Mouse (Mus musculus) intestine, embryonic 16.5 days (tissue): ENCODE measurements around the gene Cox10. TPM values are rescaled to one million over a fixed set of nuclear protein-coding genes. Genes with fewer than 3 reads are reported as not detected.

Experiments used
- ATAC-seq: fragments of 200-750 bp; cut with Nextera tagmentation; 2 replicates; pipeline ENCODE4 v1.8.0; 2017; ENCODE audit warnings: moderate TSS enrichment, moderate library complexity
- H3K27ac ChIP-seq: fragments of 300-500 bp; sonication (generic); 2 replicates; pipeline ENCODE4 v1.5.1; 2014; ENCODE audit warnings: mild to moderate bottlenecking, low read length
- H3K27me3 ChIP-seq: fragments of 300-500 bp; sonication (generic); replicated peaks from 2 replicates; pipeline ENCODE4 v1.6.1; 2014; ENCODE audit warnings: low read length, control low read depth, mixed read lengths; ENCODE audit not compliant: control insufficient read depth, insufficient read depth
- H3K36me3 ChIP-seq: fragments of 300-500 bp; sonication (generic); 2 replicates; pipeline ENCODE4 v1.6.1; 2014; ENCODE audit warnings: low read length, control low read depth; ENCODE audit not compliant: control insufficient read depth, insufficient read depth
- H3K4me1 ChIP-seq: fragments of 300-500 bp; sonication (generic); 2 replicates; pipeline ENCODE4 v1.6.1; 2014; ENCODE audit warnings: low read length, control low read depth, mixed read lengths; ENCODE audit not compliant: control insufficient read depth, insufficient read depth
- H3K4me2 ChIP-seq: fragments of 300-500 bp; sonication (generic); 2 replicates; pipeline ENCODE4 v1.6.1; 2014; ENCODE audit warnings: low read depth, low read length, control low read depth
- H3K4me3 ChIP-seq: fragments of 300-500 bp; sonication (generic); 2 replicates; pipeline ENCODE4 v1.5.1; 2014; ENCODE audit warnings: mild to moderate bottlenecking, low read length
- H3K9ac ChIP-seq: fragments of 300-500 bp; sonication (generic); 2 replicates; pipeline ENCODE4 v1.6.1; 2014; ENCODE audit warnings: low read depth, low read length
- H3K9me3 ChIP-seq: fragments of 300-500 bp; sonication (generic); 2 replicates; pipeline ENCODE4 v1.6.1; 2016; ENCODE audit warnings: low read length, control low read depth; ENCODE audit not compliant: control insufficient read depth
- WGBS: fragments of 180-500 bp; shearing (Covaris S2); extraction: QIAGEN DNeasy Blood & Tissue Kit; methylation state at CpG from one replicate; pipeline ENCODE4 v1.1.7; 2014; 5-methylcytosine and 5-hydroxymethylcytosine counted together
- polyA plus RNA-seq: library from polyadenylated mRNA; unstranded; fragments of >200 nt; fragmentation: Nextera tagmentation; extraction: Ambion mirVana; gene quantifications from 2 replicates; pipeline ENCODE4 v1.2.1, GENCODE M21; 2015

The Cox10 gene
- polyA plus RNA-seq, 1 experiment from 2014 or later = 32.4 TPM

DNA sequence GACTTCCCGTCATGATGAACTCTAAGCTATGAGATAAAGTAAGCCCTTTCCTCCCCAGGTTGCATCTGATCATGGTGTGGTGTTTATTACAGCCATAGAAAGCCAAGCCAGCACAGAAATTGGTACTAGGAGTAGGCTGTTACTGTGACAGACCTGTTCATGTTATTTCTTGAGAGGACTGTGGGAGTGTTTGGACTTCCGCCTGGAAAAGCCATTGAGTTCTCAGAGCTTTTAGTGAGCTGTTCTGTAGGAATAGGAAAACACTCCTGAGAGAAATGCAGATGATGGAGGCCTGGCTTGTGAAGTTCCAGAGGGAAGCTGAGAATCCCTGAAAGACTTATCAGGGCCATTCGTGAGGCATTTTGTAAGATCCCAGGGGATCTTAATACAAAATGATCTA is 20.8 kb downstream of the Cox10 start:
- Histone ChIP-seq H3K9me3 (no peaks in the 10 kb centered on the region), H3K4me3 (no peak overlapping the region), H3K27me3 (no peaks in the 10 kb centered on the region), H3K9ac (no peak overlapping the region), H3K4me2 (no peak overlapping the region), H3K27ac (no peak overlapping the region), H3K36me3 (peaks cover 7% of the 10 kb centered on the region; the same call in 1 of the 2 replicates), H3K4me1 (no peaks in the 10 kb centered on the region)
- no peak for ATAC-seq
- 88% methylated on average over 3 of the region's 3 CpGs for WGBS

DNA sequence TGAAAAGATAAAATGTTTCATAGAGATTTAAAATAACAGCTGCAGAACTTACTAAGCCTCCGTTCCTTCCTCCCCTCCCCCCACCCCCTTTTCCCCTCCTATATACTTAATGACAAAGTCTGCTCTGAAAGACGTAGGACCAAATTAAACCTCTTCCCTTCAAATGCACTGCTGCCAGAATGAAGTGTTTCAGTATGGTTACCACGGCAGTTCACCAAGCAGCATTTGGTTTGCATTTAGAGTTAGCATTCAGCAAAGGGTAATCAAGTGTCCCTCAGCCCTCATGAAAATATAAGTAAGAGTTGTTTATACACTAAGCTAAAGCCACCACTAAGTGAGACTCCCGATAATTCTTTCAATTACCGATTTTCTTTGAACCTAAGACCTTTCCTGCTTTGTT is 25.9 kb downstream of the Cox10 start:
- Histone ChIP-seq H3K9me3 (no peaks in the 10 kb centered on the region), H3K9ac (no peak overlapping the region), H3K4me1 (no peaks in the 10 kb centered on the region), H3K36me3 (peaks cover 4% of the 10 kb centered on the region; the same call in 1 of the 2 replicates), H3K4me3 (no peak overlapping the region), H3K4me2 (no peak overlapping the region), H3K27ac (no peak overlapping the region), H3K27me3 (no peaks in the 10 kb centered on the region)
- 80% methylated on average over 5 of the region's 5 CpGs for WGBS
- ATAC-seq = no peak

DNA sequence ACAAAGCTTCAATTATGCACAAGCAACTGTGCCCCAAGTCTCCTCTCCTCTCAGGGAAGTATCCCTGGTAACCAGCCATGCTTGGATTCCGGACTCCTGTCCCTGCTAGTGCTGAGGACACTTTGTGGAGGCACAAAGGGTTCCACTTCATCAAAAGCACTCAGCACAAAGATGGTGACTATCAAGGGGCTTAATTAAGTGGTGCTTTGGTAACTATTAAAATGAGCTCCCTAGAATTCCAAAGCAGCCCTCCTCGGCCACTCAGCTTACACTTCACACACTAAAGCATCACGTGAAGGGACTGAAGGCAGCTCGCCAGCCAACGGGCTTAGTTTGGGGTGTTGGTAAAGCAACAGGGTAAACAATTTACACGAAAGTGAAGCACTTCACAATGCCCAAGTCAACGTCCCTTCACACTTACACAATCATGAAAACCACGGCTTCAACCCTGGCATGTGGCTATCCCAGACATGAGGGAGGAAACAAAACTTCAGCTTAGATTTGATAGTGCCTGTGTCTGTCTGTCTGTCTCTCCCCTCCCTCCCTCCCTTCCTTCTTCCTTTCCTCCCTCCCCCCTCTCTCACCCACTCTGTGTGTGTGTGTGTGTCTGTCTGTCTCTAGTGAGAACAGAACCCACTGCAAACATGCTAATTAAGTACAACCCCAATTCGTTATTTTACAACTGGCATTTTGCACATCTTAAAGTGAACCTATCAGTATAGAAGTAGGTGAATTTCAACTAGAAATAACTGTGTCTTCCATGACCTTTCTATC is 27.9 kb downstream of the Cox10 start:
- Histone ChIP-seq H3K27ac (no peak overlapping the region), H3K4me3 (no peak overlapping the region), H3K9me3 (no peaks in the 10 kb centered on the region), H3K9ac (no peak overlapping the region), H3K4me2 (no peak overlapping the region), H3K4me1 (no peaks in the 10 kb centered on the region), H3K36me3 (no peaks in the 10 kb centered on the region), H3K27me3 (no peaks in the 10 kb centered on the region)
- no peak for ATAC-seq
- 55% methylated on average over 9 of the region's 9 CpGs for WGBS

DNA sequence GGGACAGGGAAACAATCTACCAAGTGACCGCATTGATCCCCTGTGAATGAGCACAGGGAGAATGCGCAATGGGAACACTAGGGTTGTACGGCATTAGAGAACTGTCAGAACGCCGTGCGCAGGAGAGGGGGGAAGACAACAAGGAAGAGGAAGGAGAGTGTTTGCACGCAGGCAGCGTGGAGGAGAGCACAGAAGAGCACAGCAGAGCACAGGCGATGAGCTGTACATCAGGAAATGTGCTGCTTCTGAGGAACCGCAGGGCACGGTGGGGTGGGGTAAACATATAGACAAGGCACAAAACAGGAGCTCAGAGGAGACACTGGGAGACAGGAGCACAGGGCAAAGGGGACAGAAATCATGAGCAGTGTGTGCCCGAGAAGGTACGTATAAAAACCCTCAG is 31.8 kb downstream of the Cox10 start:
- no peaks in the 10 kb centered on the region for H3K4me1 ChIP-seq
- H3K4me2 ChIP-seq = no peak overlapping the region

DNA sequence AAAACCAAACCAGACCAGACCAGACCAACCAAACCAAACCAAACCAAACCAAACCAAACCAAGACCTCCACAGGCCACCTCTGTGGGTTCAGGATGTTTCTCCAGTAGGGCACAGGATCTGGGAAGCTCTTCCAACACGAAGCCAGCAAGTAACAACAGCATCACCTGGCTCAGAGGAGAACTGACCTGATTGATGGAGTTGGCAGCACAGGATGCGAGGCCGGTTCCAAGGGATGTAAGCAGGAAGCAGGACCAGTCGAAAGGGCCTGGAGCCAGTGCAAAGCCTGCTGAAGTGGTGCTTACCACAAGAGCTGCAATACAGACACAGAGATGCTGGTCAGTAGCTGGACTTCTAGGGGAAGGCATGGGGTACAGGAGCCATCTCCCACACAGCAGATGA is 34.2 kb downstream of the Cox10 start:
- Histone ChIP-seq H3K27me3 (no peaks in the 10 kb centered on the region), H3K4me1 (no peaks in the 10 kb centered on the region), H3K9me3 (no peaks in the 10 kb centered on the region), H3K36me3 (peaks cover 5% of the 10 kb centered on the region; the same call in 1 of the 2 replicates), H3K27ac (no peak overlapping the region), H3K9ac (no peak overlapping the region), H3K4me2 (no peak overlapping the region), H3K4me3 (no peak overlapping the region)
- no peak for ATAC-seq
- whole genome bisulfite sequencing = 87% methylated on average over 4 of the region's 4 CpGs

More for the DNA sequence above, 31.8 kb downstream of the Cox10 start:
- Histone ChIP-seq H3K9me3 (no peaks in the 10 kb centered on the region), H3K27me3 (no peaks in the 10 kb centered on the region), H3K9ac (no peak overlapping the region), H3K4me3 (no peak overlapping the region), H3K27ac (no peak overlapping the region), H3K36me3 (peaks cover 5% of the 10 kb centered on the region; the same call in 1 of the 2 replicates)
- 88% methylated on average over 13 of the region's 13 CpGs for WGBS
- no peak for ATAC-seq

DNA sequence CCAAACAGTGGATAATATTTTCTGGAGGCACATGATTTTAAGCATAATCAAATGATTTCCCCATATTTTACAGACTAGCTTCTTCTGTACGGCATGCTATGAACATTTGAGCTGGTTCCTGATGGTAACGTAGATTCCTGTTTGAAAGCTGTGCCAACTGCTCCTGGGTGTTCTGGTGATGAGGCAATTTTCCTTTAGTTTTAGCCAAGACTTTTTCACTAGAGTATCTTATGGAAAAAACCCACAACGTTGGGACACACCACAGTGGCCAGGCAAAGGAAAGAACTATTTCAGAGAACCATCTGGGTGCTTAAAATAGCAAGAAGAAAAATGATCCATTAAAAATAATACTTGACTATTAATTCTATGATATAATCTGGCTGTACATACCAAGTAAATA is 35.2 kb downstream of the Cox10 start:
- Histone ChIP-seq H3K36me3 (peaks cover 5% of the 10 kb centered on the region; the same call in 1 of the 2 replicates), H3K4me3 (no peak overlapping the region), H3K4me2 (no peak overlapping the region), H3K27ac (no peak overlapping the region), H3K9ac (no peak overlapping the region), H3K27me3 (no peaks in the 10 kb centered on the region), H3K9me3 (no peaks in the 10 kb centered on the region), H3K4me1 (no peaks in the 10 kb centered on the region)
- ATAC-seq = no peak
- WGBS = 84% methylated on average over 3 of the region's 3 CpGs

DNA sequence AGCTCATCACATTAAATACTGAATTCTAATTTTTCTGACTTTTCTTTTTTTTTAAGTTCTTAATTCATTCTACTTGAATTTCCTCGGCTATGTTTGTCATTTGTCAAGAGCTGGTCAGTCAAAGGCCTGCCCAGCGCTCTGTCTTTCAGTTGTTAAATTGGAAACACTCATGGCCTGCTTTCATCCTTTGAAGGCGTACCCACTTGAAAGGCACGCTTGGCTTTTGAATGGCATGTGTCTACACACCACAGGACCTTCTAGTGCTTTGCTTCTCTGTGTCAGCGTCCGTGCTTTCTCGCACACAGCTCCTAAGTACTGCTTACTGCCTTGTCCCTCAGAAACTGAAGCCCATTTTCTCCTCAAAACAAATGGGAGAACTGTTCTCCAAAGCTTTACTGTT is 38.0 kb downstream of the Cox10 start:
- H3K36me3 ChIP-seq = peaks cover 5% of the 10 kb centered on the region; the same call in 1 of the 2 replicates
- no peaks in the 10 kb centered on the region for H3K4me1 ChIP-seq
- H3K9me3 ChIP-seq = no peaks in the 10 kb centered on the region
- H3K4me3 ChIP-seq = no peak overlapping the region
- H3K27ac ChIP-seq = no peak overlapping the region
- H3K9ac ChIP-seq = no peak overlapping the region
- no peak for ATAC-seq
- H3K4me2 ChIP-seq = no peak overlapping the region
- WGBS = 85% methylated on average over 7 of the region's 7 CpGs
- no peaks in the 10 kb centered on the region for H3K27me3 ChIP-seq

DNA sequence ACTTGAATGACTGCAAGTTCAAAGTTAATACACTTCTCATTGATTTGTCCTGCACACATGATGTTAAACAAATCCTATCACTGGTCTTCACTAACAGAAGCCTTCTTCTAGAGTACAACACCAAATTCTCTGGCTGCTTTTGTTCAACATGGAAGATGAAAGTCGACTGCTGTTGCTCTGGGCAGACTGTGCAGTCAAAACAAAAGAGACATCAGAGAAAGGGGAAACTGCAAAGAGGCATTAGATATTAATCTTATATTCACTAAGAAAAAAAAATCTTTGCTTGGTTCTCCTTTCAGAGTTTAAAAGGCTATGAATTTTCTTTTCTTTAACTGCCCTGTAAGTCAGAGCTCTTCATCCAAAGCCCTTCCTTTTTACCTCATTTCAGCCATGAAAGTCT is 39.7 kb downstream of the Cox10 start:
- no peak overlapping the region for H3K4me3 ChIP-seq
- ATAC-seq = no peak
- 33% methylated on average over 1 of the region's 1 CpGs for WGBS
- H3K9me3 ChIP-seq = no peaks in the 10 kb centered on the region
- H3K27me3 ChIP-seq = no peaks in the 10 kb centered on the region
- H3K27ac ChIP-seq = no peak overlapping the region
- no peak overlapping the region for H3K9ac ChIP-seq
- H3K36me3 ChIP-seq = no peaks in the 10 kb centered on the region
- H3K4me2 ChIP-seq = no peak overlapping the region
- H3K4me1 ChIP-seq = no peaks in the 10 kb centered on the region; the same call in 1 of the 2 replicates

DNA sequence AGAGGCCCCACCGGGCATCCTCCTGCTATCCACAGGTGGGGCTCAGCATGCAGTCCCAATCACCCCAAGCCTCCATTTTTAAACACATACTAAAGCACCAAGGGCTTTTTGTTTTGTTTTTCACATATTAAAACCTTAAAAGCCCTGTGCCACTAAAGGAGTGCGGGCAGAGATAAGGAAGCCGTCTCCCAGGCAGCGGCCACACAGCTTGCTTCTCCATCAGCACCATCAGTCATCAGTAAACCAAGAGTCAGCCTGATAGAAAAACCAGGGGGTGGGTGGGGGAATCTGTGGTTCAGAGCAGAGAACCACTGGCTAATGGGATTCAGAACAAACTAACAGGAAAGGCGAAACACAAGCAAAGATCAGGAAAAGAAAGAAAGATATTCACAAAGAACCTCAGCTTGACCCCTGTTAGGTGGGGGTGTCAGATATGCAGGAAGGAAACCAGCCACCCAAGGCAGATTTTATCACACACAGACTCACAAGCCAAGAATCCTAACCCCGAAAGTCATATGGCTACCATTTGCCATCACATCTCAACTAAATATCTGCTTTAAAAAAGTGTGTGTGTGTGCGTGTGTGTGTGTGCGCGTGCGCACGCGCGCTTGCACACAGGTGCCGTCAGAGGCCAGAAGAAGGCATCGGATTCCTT is 41.7 kb downstream of the Cox10 start:
- Histone ChIP-seq H3K27me3 (no peaks in the 10 kb centered on the region), H3K27ac (no peak overlapping the region), H3K4me3 (no peak overlapping the region), H3K9ac (no peak overlapping the region), H3K4me2 (no peak overlapping the region), H3K4me1 (no peaks in the 10 kb centered on the region; the same call in 1 of the 2 replicates), H3K9me3 (no peaks in the 10 kb centered on the region), H3K36me3 (no peaks in the 10 kb centered on the region)
- 71% methylated on average over 15 of the region's 15 CpGs for WGBS
- no peak for ATAC-seq
